Mouse (Mus musculus): Measurements from ENCODE around the gene Olfr98. TPM values are rescaled to one million over a fixed set of nuclear protein-coding genes. Genes with fewer than 3 reads are reported as not detected.
A peak's percentile ranks its signal among the peaks of the same experiment; 100 is the strongest.
"Not testable (repeated sequence)": the region's sequence is repeated elsewhere in the genome, so short reads cannot be mapped to it uniquely, and the experiment has no call there.

The Olfr98 gene
- not detected for total RNA-seq (2021)
- long read RNA-seq, experiment 1, result 0 reads
- long read RNA-seq, experiment 2, result 0 reads

DNA sequence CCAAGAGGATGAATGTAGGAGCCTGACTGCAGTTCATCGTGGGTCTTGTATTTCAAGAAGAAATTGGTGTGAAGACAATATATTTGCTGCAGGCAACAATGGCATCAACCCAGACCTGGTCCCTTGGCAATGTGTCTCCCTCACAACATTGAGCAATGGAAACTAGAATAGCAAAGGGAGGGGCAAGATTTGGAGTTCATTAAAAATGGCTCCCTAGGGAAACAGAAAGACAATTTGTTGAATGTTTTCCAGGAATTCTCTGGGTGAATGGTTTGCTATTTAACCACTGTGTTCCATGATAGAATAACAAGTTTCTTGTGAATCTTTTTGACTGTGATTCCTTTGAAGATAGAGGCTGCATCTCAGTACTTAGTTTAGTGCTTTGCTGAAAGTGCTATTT is at the start of gene Olfr98:
Gene Olfr98 (minus strand): TSS at position 124 of the 400 bp plus-strand sequence.
- no peak for DNase-seq
- intact Hi-C loops (cut with DNase I), result no loop called here

- DNase-seq, result no peak
- intact Hi-C loops (cut with DNase I), result no loop called here
Measured at GRCm38 (mm10) chr17:37310146-37310699, 46.7 kb upstream of the Olfr98 start.

DNA sequence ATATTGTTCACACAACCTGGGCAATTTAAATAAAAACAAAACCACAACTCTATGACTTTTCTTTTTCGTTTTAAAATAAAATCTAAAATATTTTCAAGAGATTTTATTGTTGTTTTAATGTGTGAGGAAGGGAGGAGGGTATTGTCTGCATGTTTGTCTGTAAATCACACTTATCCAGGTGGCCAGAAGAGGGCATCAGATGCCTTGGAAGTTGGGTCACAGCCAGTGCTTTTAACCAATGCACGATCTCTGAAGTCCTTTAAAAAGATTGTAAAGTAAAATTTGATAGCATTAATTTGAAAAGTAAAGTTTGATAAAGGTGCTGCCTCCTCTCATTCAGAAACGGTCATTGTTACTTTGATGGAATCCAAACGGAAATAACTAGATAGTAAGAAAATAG is 44.9 kb upstream of the Olfr98 start:
- no peak for DNase-seq
- intact Hi-C loops (cut with DNase I), result no loop called here

- intact Hi-C loops (cut with DNase I), result no loop called here
- no peak for DNase-seq
Measured at GRCm38 (mm10) chr17:37304213-37304612, 40.7 kb upstream of the Olfr98 start, which contains the start of gene Olfr101. Olfr101 (minus strand) TSS chr17:37304313.

DNA sequence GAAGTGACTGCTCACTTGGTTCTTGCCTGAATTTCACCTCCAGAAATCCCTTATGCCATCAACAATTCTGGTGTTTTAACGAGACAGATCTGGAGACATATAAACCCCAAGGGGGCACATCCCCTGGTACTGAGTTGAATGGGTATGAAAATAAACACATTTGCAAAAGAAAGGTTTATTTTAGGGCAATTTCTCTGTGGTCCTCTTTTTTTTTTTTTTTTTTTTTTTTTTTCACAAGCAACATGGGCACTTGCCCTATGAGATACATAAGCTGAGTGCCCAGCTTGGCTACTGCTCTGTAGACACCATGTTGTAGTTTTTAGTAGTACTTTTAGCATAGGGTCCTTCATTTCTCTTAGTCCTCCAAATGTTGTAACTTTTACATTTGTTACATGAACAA is 19.8 kb upstream of the Olfr98 start, which contains the start of gene Olfr99:
Gene Olfr99 (minus strand): TSS at position 101 of the 400 bp plus-strand sequence.
- intact Hi-C loops (cut with DNase I), result no loop called here
- DNase-seq, result no peak

DNA sequence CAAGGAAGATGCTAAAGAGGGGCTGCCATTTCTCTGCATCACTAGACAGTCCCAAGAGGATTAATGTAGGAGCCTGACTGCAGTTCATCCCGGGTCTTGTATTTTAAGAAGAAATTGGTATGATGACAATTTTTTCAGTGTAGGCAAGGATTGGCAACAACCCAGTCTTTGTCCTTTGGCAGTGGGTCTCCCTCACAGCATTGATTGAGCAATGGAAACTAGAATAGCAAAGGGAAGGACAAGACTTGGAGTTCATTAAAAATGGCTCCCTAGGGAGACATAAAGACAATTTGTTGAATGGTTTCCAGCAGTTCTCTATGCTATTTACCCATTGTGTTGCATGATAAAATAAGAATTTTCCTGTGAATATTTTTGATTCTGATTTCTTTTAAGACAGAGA is 16.8 kb upstream of the Olfr98 start:
- intact Hi-C loops (cut with DNase I), result no loop called here
- DNase-seq, result no peak

DNA sequence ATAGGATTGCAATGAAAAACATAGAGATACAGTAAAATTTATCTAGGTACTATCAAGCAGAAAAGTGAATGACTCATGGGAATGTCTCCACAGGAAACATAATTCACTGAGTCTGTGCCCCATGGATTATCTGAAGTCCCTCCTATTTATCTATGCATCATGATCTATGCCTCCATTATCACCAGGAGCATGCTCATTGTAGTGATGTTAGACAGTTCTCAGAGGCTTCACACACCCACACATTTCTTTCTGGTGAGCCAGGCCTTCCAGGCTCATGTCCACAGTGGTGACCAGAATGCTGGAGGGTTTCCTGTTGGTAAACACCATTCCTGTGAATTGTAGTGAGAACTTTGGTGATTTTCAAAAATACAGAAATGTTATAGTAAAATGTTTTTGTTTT is 13.0 kb upstream of the Olfr98 start:
- no peak for DNase-seq
- intact Hi-C loops (cut with DNase I), result no loop called here

DNA sequence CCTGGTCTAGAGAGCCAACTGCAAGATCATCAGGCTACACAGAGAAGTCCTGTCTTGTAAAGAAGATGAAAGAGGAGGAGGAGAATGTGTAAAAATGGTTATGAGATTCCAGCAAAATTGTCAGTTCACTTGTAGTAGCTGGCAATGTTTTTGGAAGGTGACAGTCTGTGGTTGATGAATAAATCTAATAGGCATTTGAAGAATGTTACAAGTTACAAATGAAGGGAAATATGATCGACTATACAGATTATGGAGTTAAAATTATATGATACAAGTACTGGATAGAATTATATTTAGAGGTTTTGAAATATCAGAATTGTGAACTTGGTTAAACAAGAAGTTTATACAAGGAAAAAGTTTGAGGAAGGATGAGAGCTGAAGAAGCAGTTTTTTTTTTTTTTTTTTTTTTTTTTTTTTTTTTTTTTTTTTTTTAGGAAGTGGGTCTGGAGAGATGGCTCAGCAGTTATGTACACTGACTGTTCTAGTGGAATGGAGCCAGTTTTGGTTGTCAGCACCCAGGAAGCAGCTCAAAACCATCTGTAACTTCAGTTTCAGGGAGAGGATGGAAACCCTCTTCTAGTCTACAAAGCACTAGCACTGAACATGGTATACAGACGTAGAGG is 12.2 kb upstream of the Olfr98 start:
- DNase-seq, result no peak
- intact Hi-C loops (cut with DNase I), result no loop called here

DNA sequence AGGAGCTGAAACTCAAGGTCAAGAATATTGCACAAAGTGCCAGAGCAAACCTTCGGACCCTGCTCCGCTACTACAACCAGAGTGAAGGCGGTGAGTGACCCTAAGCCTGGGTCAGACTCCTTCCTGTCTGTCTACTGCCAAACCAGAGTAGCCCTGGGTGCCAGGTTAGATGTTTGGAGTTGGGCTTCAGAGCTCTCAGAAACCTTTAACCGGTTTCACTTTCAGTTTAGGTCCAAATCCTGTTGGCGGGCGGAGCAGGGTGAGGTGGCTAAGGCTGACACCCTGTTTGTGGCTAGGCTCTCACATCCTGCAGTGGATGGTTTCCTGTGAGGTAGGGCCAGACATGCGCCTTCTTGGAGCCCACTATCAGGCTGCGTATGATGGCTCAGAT is 7.1 kb upstream of the Olfr98 start:
- intact Hi-C loops (cut with DNase I), result no loop called here
- peak; percentile 36 to 47 for DNase-seq

DNA sequence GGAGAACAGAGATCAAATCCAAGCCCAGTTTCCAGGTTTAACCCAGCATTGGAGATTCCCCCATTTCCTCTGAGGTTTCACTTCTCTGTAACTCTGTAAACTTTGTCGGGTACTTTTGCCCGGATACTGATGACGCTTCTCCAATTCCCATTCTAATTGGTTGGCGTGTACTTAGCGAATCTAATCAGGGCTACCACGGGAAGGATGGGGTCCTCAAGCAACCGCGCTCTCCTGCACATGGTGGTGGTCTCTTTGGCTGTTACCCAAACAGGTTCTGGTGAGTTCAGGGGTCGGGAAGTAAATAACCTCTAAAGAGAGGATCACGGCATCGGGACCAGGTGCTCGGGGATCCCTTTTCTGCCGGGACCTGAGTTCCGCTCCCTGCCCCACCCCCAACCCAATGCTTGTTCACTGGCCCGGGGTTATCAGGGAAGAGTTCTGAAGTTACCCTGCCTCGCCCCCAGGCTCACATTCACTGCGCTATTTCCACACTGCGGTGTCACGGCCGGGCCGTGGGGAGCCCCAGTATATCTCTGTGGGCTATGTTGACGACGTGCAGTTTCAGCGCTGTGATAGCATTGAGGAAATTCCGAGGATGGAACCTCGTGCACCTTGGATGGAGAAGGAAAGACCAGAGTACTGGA is 6.6 kb upstream of the Olfr98 start, which contains the start of gene H2-M3:
Gene H2-M3 (plus strand): TSS at position 163 of the 644 bp plus-strand sequence.
- peak; percentile 86 to 93 for DNase-seq
- intact Hi-C loops (cut with DNase I), result no loop called here

DNA sequence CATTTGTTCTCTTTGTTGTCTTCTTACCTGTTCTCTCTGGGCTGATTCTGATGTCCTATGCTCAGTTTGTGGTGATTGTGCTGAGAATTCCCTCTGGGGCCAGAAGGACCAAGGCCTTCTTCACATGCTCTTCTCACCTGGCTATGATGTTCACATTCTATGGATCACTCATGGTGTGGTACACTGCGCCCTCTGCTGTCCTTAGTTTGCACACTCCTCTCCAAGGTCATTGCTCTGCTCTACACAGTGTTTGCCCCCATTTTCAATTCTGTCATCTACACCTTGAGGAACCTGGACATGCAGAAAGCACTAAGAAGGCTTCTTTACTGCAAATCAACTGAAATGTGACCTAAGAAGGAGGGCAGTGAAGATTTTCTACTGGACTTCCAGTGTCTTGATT is 13.0 kb downstream of the Olfr98 start:
- intact Hi-C loops (cut with DNase I), result no loop called here
- DNase-seq, result no peak

DNA sequence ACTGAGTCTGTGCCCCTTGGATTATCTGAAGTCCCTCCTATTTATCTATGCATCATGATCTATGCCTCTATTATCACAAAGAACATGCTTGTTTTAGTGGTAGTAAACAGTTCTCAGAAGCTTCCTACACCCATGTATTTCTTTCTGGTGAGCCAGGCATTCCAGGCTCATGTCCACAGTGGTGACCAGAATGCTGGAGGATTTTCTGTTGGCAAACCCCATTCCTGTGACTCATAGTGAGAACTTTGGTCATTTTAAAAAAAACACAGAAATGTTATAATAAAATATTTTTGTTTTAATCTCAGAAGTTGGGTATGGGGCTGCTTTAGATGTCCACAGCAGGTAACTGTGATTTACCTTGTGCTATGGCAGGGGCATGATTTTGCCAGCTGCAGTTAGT is 14.1 kb downstream of the Olfr98 start:
- intact Hi-C loops (cut with DNase I), result no loop called here

DNA sequence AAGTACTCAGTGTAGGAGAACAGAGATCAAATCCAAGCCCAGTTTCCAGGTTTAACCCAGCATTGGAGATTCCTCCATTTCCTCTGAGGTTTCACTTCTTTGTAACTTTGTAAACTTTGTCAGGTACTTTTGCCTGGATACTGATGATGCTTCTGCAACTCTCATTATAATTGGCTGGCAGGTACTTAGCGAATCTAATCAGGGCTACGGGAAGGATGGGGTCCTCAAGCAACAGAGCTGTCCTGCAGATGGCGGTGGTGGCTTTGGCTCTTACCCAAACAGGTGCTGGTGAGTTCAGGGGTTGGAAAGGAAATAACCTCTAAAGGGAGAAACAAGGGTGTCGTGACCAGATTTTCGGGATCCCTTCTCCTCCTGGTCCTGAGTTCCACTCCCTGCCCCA is 16.8 kb downstream of the Olfr98 start:
- DNase-seq, result peak; percentile 2 to 29
- intact Hi-C loops (cut with DNase I), result no loop called here

More for the DNA sequence above, 14.1 kb downstream of the Olfr98 start:
- no peak for DNase-seq

GRCm38 (mm10) chr17:37242198-37242597 is 21.4 kb downstream of the Olfr98 start:
- intact Hi-C loops (cut with DNase I), result no loop called here
- no peak for DNase-seq

DNA sequence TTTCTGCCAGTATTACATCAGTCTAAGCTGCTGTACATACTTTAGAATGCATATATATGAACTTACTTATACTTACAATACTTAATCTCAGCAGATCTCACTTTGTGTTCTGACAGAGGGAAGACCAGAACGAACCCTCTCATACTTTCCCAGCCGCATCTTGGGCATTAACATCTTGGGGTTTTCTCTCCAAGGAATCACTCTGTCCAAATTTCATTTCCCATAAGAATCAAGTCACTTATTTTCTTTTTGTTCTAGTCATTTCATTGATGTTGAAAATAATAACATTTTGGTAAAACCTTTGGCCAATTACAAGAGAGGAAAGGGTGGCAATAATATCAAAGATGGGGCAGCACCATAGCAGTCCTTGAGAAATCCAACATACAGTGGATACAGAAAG is 26.3 kb downstream of the Olfr98 start, which contains the start of gene Olfr97:
Gene Olfr97 (minus strand): TSS at position 101 of the 400 bp plus-strand sequence.
- DNase-seq; intact Hi-C loops (cut with DNase I): not testable (repeated sequence)

GRCm38 (mm10) chr17:37221879-37222278 is 41.7 kb downstream of the Olfr98 start:
- no peak for DNase-seq
- intact Hi-C loops (cut with DNase I), result no loop called here

DNA sequence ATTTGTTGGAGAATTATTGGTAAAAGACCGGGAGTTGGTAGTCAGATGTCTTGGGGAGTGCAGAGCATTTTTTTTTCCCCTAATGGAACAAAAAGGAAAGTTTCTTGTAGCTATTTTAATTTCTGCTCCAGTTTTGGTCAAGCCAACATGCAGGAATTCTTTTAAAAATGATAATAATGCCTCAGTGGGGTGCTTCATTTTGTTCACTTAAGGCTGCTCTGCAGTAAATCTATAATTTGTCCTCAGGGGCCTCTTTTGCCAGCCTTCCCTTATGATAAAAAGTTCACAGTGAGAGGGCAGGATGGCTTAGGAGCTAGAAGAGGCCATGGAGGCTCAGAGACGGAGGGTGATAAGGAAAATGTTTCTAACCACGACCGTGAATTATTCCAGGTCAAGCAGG is 43.7 kb downstream of the Olfr98 start, which contains the start of gene Olfr96:
Gene Olfr96 (plus strand): TSS at position 301 of the 400 bp plus-strand sequence.
- no peak for DNase-seq
- intact Hi-C loops (cut with DNase I), result no loop called here

DNA sequence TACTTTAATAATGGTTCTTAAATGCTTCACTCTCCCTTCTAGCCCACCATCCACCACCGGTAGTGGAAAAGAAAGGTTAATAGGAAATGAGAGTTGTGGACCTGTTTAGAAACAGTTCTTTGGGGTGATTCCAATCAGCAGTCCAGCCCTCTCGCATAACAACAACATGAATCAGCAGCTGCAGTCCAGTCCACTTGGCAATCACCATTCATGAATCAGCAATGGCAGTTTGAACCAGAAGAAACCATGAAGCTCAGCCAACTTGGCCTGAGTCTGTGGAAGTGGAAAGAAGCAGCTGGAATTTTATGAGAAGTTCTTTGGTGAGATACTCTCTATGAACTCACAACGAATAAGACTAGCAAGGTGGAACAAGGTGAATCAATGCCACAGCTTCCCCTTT is 45.1 kb downstream of the Olfr98 start:
- intact Hi-C loops (cut with DNase I), result no loop called here
- DNase-seq, result no peak

DNA sequence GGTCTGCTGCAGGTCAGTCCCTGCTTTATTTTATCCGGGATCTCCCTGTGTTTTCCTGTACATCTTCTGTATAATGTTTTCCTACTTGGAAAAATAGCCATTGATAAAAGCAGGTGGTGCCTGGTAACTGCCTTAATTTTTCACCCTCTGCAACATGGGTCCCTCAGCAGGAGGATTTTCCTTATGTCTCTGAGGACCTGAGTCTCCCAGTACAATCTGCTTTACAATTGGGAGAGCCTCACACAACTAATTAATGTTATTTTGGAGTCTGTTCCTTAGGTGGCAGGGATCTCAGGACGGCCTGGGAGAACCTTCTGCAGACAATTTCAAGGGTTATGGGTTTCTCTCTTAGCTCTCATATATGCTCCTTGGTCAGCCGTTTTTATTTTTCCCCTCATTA is 50.5 kb downstream of the Olfr98 start, which contains the start of gene Olfr95:
Gene Olfr95 (minus strand): TSS at position 101 of the 400 bp plus-strand sequence.
- intact Hi-C loops (cut with DNase I), result no loop called here

More for the DNA sequence above, 50.5 kb downstream of the Olfr98 start, which contains the start of gene Olfr95:
- DNase-seq, result no peak

Data from heart, postnatal 14 days (tissue).